Mouse (Mus musculus) MEL (cell line): ENCODE data around the gene Gm44579. TPM values are rescaled to one million over a fixed set of nuclear protein-coding genes. Genes with fewer than 3 reads are reported as not detected.

Experiments used
- DNase-seq: peaks from one replicate; pipeline ENCODE4 v3.0.0; 2011; ENCODE audit warnings: low read depth, low spot score
- H3K27ac ChIP-seq: 2 replicates; pipeline ENCODE4 v1.5.1; 2012; ENCODE audit warnings: low read depth, mild to moderate bottlenecking, control low read depth, low read length, moderate library complexity; ENCODE audit not compliant: control insufficient read depth
- H3K27me3 ChIP-seq, 2 experiments: fragments of 150-350 bp in 1 of 2; sonication (generic) in 1 of 2; 2 replicates each; pipeline ENCODE4 v1.6.1; 2012; ENCODE audit warnings: low read length in 2 of 2, mild to moderate bottlenecking in 2 of 2, improper control_type of control experiment in 1 of 2, moderate library complexity in 1 of 2; ENCODE audit not compliant: insufficient read depth in 2 of 2, control insufficient read depth in 1 of 2
- H3K36me3 ChIP-seq, 2 experiments: 2 replicates each; pipeline ENCODE4 v1.6.1; 2012 to 2014; ENCODE audit warnings: low read length in 2 of 2, improper control_type of control experiment in 1 of 2, inconsistent platforms in 1 of 2, mild to moderate bottlenecking in 1 of 2; ENCODE audit not compliant: insufficient read depth in 2 of 2, control insufficient read depth in 1 of 2
- H3K4me1 ChIP-seq, 2 experiments: fragments of 150-350 bp in 1 of 2; sonication (generic) in 1 of 2; 2 replicates each; pipeline ENCODE4 v1.6.1; 2012; ENCODE audit warnings: low read length in 2 of 2, improper control_type of control experiment in 1 of 2, mild to moderate bottlenecking in 1 of 2; ENCODE audit not compliant: insufficient read depth in 2 of 2, control insufficient read depth in 1 of 2
- H3K4me3 ChIP-seq, 2 experiments: fragments of 150-350 bp in 1 of 2; sonication (generic) in 1 of 2; 2 replicates each; pipeline ENCODE4 v1.5.1; 2012; ENCODE audit warnings: low read depth in 2 of 2, low read length in 2 of 2, mild to moderate bottlenecking in 2 of 2, moderate library complexity in 2 of 2, control low read depth in 1 of 2, improper control_type of control experiment in 1 of 2; ENCODE audit not compliant: control insufficient read depth in 1 of 2, insufficient read depth in 1 of 2
- H3K79me2 ChIP-seq: 2 replicates; pipeline ENCODE4 v1.6.1; 2012; ENCODE audit warnings: mild to moderate bottlenecking, low read length, moderate library complexity; ENCODE audit not compliant: control insufficient read depth, poor library complexity, insufficient read depth
- H3K9ac ChIP-seq: 2 replicates; pipeline ENCODE4 v1.6.1; 2012; ENCODE audit warnings: low read depth, mild to moderate bottlenecking, control low read depth, low read length, moderate library complexity; ENCODE audit not compliant: control insufficient read depth, poor library complexity, severe bottlenecking
- H3K9me3 ChIP-seq: fragments of 150-350 bp; sonication (generic); replicated peaks from 2 replicates; pipeline ENCODE4 v1.6.1; 2012; ENCODE audit warnings: mild to moderate bottlenecking, low read length, improper control_type of control experiment, moderate library complexity; ENCODE audit not compliant: insufficient read depth
- CHD1 ChIP-seq: IDR thresholded peaks from 2 replicates; pipeline ENCODE4 v1.6.1; 2012; ENCODE audit warnings: low read depth, mild to moderate bottlenecking, inconsistent platforms, low read length, improper control_type of control experiment
- CHD2 ChIP-seq: IDR thresholded peaks from 2 replicates; pipeline ENCODE4 v1.6.1; 2011; ENCODE audit warnings: low read length, improper control_type of control experiment
- CTCF ChIP-seq, 3 experiments: IDR thresholded peaks in 2 of 3; conservative IDR thresholded peaks in 1 of 3; 2 replicates each; pipeline ENCODE4 v1.5.1; 2011 to 2012; ENCODE audit warnings: low read length in 3 of 3, low read depth in 2 of 3, mild to moderate bottlenecking in 2 of 3, improper control_type of control experiment in 1 of 3, inconsistent platforms in 1 of 3, mixed read lengths in 1 of 3, moderate library complexity in 1 of 3; ENCODE audit not compliant: control insufficient read depth in 1 of 3, insufficient read depth in 1 of 3, poor library complexity in 1 of 3, severe bottlenecking in 1 of 3
- E2F4 ChIP-seq: IDR thresholded peaks from 2 replicates; pipeline ENCODE4 v1.6.1; 2011; ENCODE audit warnings: low read depth, low read length, improper control_type of control experiment, borderline replicate concordance
- ELF1 ChIP-seq: IDR thresholded peaks from 2 replicates; pipeline ENCODE4 v1.6.1; 2014; ENCODE audit warnings: low read depth, mild to moderate bottlenecking, inconsistent platforms, low read length, improper control_type of control experiment, moderate library complexity
- EP300 ChIP-seq, 2 experiments: IDR thresholded peaks; 2 replicates each; pipeline ENCODE4 v1.6.1; 2011; ENCODE audit warnings: improper control_type of control experiment in 2 of 2, low read length in 2 of 2, low read depth in 1 of 2, mild to moderate bottlenecking in 1 of 2
- GABPA ChIP-seq: IDR thresholded peaks from 2 replicates; pipeline ENCODE4 v1.6.1; 2012; ENCODE audit warnings: low read depth, mild to moderate bottlenecking, inconsistent platforms, low read length, improper control_type of control experiment, moderate library complexity
- HCFC1 ChIP-seq: IDR thresholded peaks from 2 replicates; pipeline ENCODE4 v1.6.1; 2012; ENCODE audit warnings: low read depth, mild to moderate bottlenecking, inconsistent platforms, low read length, improper control_type of control experiment, moderate library complexity
- MAX ChIP-seq: IDR thresholded peaks from 2 replicates; pipeline ENCODE4 v1.6.1; 2011; ENCODE audit warnings: low read length, improper control_type of control experiment
- MAZ ChIP-seq: IDR thresholded peaks from 2 replicates; pipeline ENCODE4 v1.6.1; 2012; ENCODE audit warnings: low read depth, mild to moderate bottlenecking, inconsistent platforms, low read length, improper control_type of control experiment
- MEF2A ChIP-seq: IDR thresholded peaks from 2 replicates; pipeline ENCODE4 v1.6.1; 2014; ENCODE audit warnings: low read depth, mild to moderate bottlenecking, inconsistent platforms, low read length, improper control_type of control experiment; ENCODE audit not compliant: poor library complexity, insufficient replicate concordance, severe bottlenecking; ENCODE audit errors: extremely low read depth
- MYB ChIP-seq: IDR thresholded peaks from 2 replicates; pipeline ENCODE4 v1.6.1; 2011; ENCODE audit warnings: mild to moderate bottlenecking, low read depth, low read length, improper control_type of control experiment
- MYC ChIP-seq: IDR thresholded peaks from 2 replicates; pipeline ENCODE4 v1.6.1; 2011; ENCODE audit warnings: low read depth, mild to moderate bottlenecking, low read length, improper control_type of control experiment, moderate library complexity
- NRF1 ChIP-seq: IDR thresholded peaks from 2 replicates; pipeline ENCODE4 v1.6.1; 2014; ENCODE audit warnings: low read depth, mild to moderate bottlenecking, inconsistent platforms, low read length, improper control_type of control experiment, moderate library complexity; ENCODE audit not compliant: poor library complexity, insufficient read depth, severe bottlenecking
- POLR2AphosphoS5 ChIP-seq: IDR thresholded peaks from 2 replicates; pipeline ENCODE4 v1.6.1; 2012; ENCODE audit warnings: low read depth, borderline replicate concordance, mild to moderate bottlenecking, inconsistent platforms, low read length, moderate library complexity, mixed read lengths
- RAD21 ChIP-seq: IDR thresholded peaks from 2 replicates; pipeline ENCODE4 v1.6.1; 2011; ENCODE audit warnings: mild to moderate bottlenecking, low read depth, low read length, improper control_type of control experiment
- SMC3 ChIP-seq: IDR thresholded peaks from 2 replicates; pipeline ENCODE4 v1.6.1; 2011; ENCODE audit warnings: low read depth, low read length, improper control_type of control experiment
- TCF12 ChIP-seq: IDR thresholded peaks from 2 replicates; pipeline ENCODE4 v1.6.1; 2014; ENCODE audit warnings: low read depth, mild to moderate bottlenecking, inconsistent platforms, low read length, improper control_type of control experiment, moderate library complexity
- USF1 ChIP-seq: IDR thresholded peaks from 2 replicates; pipeline ENCODE4 v1.6.1; 2014; ENCODE audit warnings: low read depth, mild to moderate bottlenecking, inconsistent platforms, low read length, improper control_type of control experiment, moderate library complexity
- USF2 ChIP-seq, 2 experiments: IDR thresholded peaks; 2 replicates each; pipeline ENCODE4 v1.6.1; 2011 to 2012; ENCODE audit warnings: improper control_type of control experiment in 2 of 2, low read length in 2 of 2, borderline replicate concordance in 1 of 2, inconsistent platforms in 1 of 2, low read depth in 1 of 2, mild to moderate bottlenecking in 1 of 2; ENCODE audit not compliant: insufficient read depth in 1 of 2
- ZC3H11A ChIP-seq: IDR thresholded peaks from 2 replicates; pipeline ENCODE4 v1.6.1; 2012; ENCODE audit warnings: low read depth, mild to moderate bottlenecking, inconsistent platforms, low read length, improper control_type of control experiment
- ZKSCAN1 ChIP-seq: IDR thresholded peaks from 2 replicates; pipeline ENCODE4 v1.6.1; 2012; ENCODE audit warnings: low read depth, mild to moderate bottlenecking, inconsistent platforms, low read length, improper control_type of control experiment, moderate library complexity
- ZMIZ1 ChIP-seq: IDR thresholded peaks from 2 replicates; pipeline ENCODE4 v1.6.1; 2012; ENCODE audit warnings: low read depth, mild to moderate bottlenecking, inconsistent platforms, low read length, improper control_type of control experiment, moderate library complexity
- ZNF384 ChIP-seq: IDR thresholded peaks from 2 replicates; pipeline ENCODE4 v1.6.1; 2012; ENCODE audit warnings: low read depth, mild to moderate bottlenecking, inconsistent platforms, low read length, improper control_type of control experiment
- polyA plus RNA-seq, 2 experiments: library from polyadenylated mRNA; stranded (reverse) in 1 of 2; unstranded in 1 of 2; fragments of >175 nt in 1 of 2; fragments of >200 nt in 1 of 2; gene quantifications; 2 replicates each; pipeline versions ENCODE4 v1.2.1 to v1.2.4; 2012; ENCODE audit warnings: low replicate concordance in 2 of 2, low read depth in 1 of 2; ENCODE audit not compliant: insufficient read length in 2 of 2, insufficient read depth in 1 of 2, missing spikeins in 1 of 2
- total RNA-seq: library from RNA; depleted of rRNA; stranded (reverse); fragments of 300-350 nt; gene quantifications from 2 replicates; pipeline ENCODE4 v1.2.3, GENCODE M21; 2012

Gm44579 gene
- total and polyA plus RNA-seq, 3 experiments, result not detected

- peaks cover 6 to 13% of the 10 kb centered on the region in 2 experiments; a peak in 3 of 4 replicates for H3K4me1 ChIP-seq
- H3K36me3 ChIP-seq, result peaks cover 6 to 15% of the 10 kb centered on the region in 2 experiments
- H3K27ac ChIP-seq, result no peak overlapping the region
- no peak overlapping the region for H3K4me3 ChIP-seq
- H3K27me3 ChIP-seq, result no peaks in the 10 kb centered on the region
- TF ChIP-seq POLR2AphosphoS5 (no peak), CHD2 (no peak), ZC3H11A (no peak), MYB (no peak), ZNF384 (no peak), E2F4 (no peak), ZKSCAN1 (no peak), NRF1 (no peak), GABPA (no peak), EP300 (IDR thresholded peaks at IDR 0.05; ENCODE audit: low read depth in 1 of 2, low read length in 2 of 2) (no peak), USF1 (no peak), CHD1 (no peak), MYC (no peak), ELF1 (no peak), MEF2A (no peak), HCFC1 (no peak), MAX (no peak), CTCF (IDR thresholded peaks at IDR 0.05 in 2 of 3, conservative IDR thresholded peaks at IDR 0.05 in 1 of 3; ENCODE audit: control insufficient read depth in 1 of 3, insufficient read depth in 1 of 3, low read depth in 2 of 3, low read length in 3 of 3, poor library complexity in 1 of 3, severe bottlenecking in 1 of 3) (no peak)
- H3K9me3 ChIP-seq, result no peaks in the 10 kb centered on the region
- DNase-seq, result no peak
- H3K79me2 ChIP-seq, result peaks cover 9% of the 10 kb centered on the region
- no peak overlapping the region for H3K9ac ChIP-seq
Measured at GRCm38 (mm10) chr15:98142515-98142914, 78.3 kb downstream of the Gm44579 start.

- no peaks in the 10 kb centered on the region for H3K27me3 ChIP-seq
- DNase-seq, result no peak
- H3K36me3 ChIP-seq, result peaks cover 4 to 15% of the 10 kb centered on the region in 2 experiments
- no peaks in the 10 kb centered on the region for H3K9me3 ChIP-seq
- no peak overlapping the region for H3K9ac ChIP-seq
- no peak overlapping the region for H3K4me3 ChIP-seq
- H3K4me1 ChIP-seq, result peaks cover 4 to 9% of the 10 kb centered on the region in 2 experiments; a peak in 2 of 4 replicates
- no peak overlapping the region for H3K27ac ChIP-seq
- no peak for TF ChIP-seq ELF1
- TF ChIP-seq ZMIZ1, result no peak
- TF ChIP-seq ZKSCAN1, result no peak
- no peak for TF ChIP-seq TCF12
- TF ChIP-seq SMC3, result no peak
- no peak for TF ChIP-seq USF2 (IDR thresholded peaks at IDR 0.05; ENCODE audit: borderline replicate concordance in 1 of 2, insufficient read depth in 1 of 2, low read depth in 1 of 2, low read length in 2 of 2)
- no peak for TF ChIP-seq POLR2AphosphoS5
- TF ChIP-seq MAZ, result no peak
- no peak for TF ChIP-seq MEF2A
- TF ChIP-seq MYC, result no peak
- TF ChIP-seq RAD21, result no peak
- TF ChIP-seq GABPA, result no peak
- peaks cover 9% of the 10 kb centered on the region for H3K79me2 ChIP-seq
Measured at GRCm38 (mm10) chr15:98140809-98141208, 80.0 kb downstream of the Gm44579 start.
